Mouse (Mus musculus) ES-E14 (cell line): ENCODE measurements around the gene Sirt3.

ENCODE experiments used
- CHD2 ChIP-seq: IDR thresholded peaks from 2 replicates; pipeline ENCODE4 v1.6.1; 2014; ENCODE audit warnings: mild to moderate bottlenecking, low read depth, low read length, inconsistent platforms
- HCFC1 ChIP-seq: IDR thresholded peaks from 2 replicates; pipeline ENCODE4 v1.6.1; 2012; ENCODE audit warnings: low read length, inconsistent platforms, borderline replicate concordance; ENCODE audit not compliant: insufficient read depth
- MAFK ChIP-seq: IDR thresholded peaks from 2 replicates; pipeline ENCODE4 v1.6.1; 2014; ENCODE audit warnings: mild to moderate bottlenecking, low read depth, low read length, inconsistent platforms; ENCODE audit not compliant: insufficient read depth
- ZC3H11A ChIP-seq: IDR thresholded peaks from 2 replicates; pipeline ENCODE4 v1.6.1; 2012; ENCODE audit warnings: low read depth, mild to moderate bottlenecking, inconsistent platforms, low read length, borderline replicate concordance
- ZNF384 ChIP-seq: IDR thresholded peaks from 2 replicates; pipeline ENCODE4 v1.6.1; 2012; ENCODE audit warnings: low read depth, low read length, inconsistent platforms

- TF ChIP-seq ZC3H11A: no peak
- no peak for TF ChIP-seq HCFC1
- TF ChIP-seq ZNF384: no peak
- no peak for TF ChIP-seq MAFK
- TF ChIP-seq CHD2: no peak
These were observed 28.7 kb downstream of the Sirt3 start for GRCm38 (mm10) chr7:140853386-140853785.
